Mouse (Mus musculus) heart, adult 2 months (tissue): ENCODE measurements around the gene Gm28729.

Source experiments
- CTCF ChIP-seq: fragments of 200-600 bp; IDR thresholded peaks from 2 replicates; pipeline ENCODE4 v1.8.1; 2022; ENCODE audit warnings: antibody characterized with exemption, mild to moderate bottlenecking, moderate library complexity
- POLR2A ChIP-seq: fragments of 200-500 bp; IDR thresholded peaks from 2 replicates; pipeline ENCODE4 v1.6.1; 2011; ENCODE audit warnings: mild to moderate bottlenecking, low read depth, low read length, control low read depth; ENCODE audit not compliant: insufficient read depth

DNA sequence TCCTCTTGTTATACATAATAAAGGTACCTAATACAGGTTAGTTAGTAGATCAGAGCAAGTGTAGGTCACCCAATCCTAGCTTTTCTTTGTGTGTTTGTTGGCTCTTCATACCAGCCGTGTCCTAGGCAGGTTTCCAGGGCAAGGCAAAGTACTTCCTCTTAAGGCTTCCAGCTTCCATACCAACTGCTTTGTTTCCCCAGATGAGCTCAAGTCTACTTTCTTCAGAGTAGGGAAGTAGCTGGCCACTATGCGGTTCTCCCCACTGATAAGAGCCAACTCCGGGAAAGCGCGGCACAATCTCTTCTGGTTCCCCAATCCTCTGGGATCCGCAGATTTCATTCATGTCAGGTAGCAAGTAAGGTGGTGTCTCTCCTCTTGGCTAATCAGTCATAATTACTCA is 34.1 kb upstream of the Gm28729 start:
- no peak for TF ChIP-seq CTCF
- TF ChIP-seq POLR2A: no peak
